Comparison of ENCODE assay signal across 10 mouse cellular contexts in genomic region chr5:125172831-125173615, GRCm38 (mm10). TPM values are rescaled to one million over a fixed set of nuclear protein-coding genes. Genes with fewer than 3 reads are reported as not detected.
DNase-seq lines count a peak whose midpoint lies in the region; ATAC-seq lines count a peak whose summit lies in the region.
"Had no signal": no experiment of that assay in that cellular context is flagged by ENCODE, and none has a peak within 500 bp of the region (broad histone marks: within the 10 kb centered on the region; RNA-seq: fewer than 3 reads in every experiment).

No protein-coding gene starts in this region.

- DNase-seq in kidney, adult 9 months = peak; percentile 64
- no peak for DNase-seq in kidney, postnatal 10 days
- DNase-seq in embryonic facial prominence, embryonic 11.5 days (ENCODE audit: low spot score) = no peak
- DNase-seq in layer of hippocampus, adult 9-11 months = no peak
- no peak for DNase-seq in layer of hippocampus, adult 18-20 months (ENCODE audit: low spot score in 2 of 2)
- no peak for DNase-seq in heart, postnatal 10 days

- H3K4me2 ChIP-seq in embryonic facial prominence, embryonic 11.5 days (ENCODE audit: low read depth, low read length) = no peak overlapping the region
- H3K4me2 ChIP-seq in hindbrain, embryonic 13.5 days = no peak overlapping the region
- H3K4me2 ChIP-seq in neural tube, embryonic 12.5 days (replicated peaks) = peak overlapping the region; percentile 35
- H3K4me2 ChIP-seq: embryonic facial prominence, embryonic 13.5 days had no signal

- WGBS in embryonic facial prominence, embryonic 11.5 days = 60% methylated on average over 12 of the region's 12 CpGs
- WGBS in hindbrain, embryonic 13.5 days = 36% methylated on average over 12 of the region's 12 CpGs
- WGBS in neural tube, embryonic 12.5 days = 46% methylated on average over 12 of the region's 12 CpGs

- intact Hi-C loops in heart, postnatal 10 days (cut with DNase I) = no loop called here

- H3K27ac ChIP-seq in embryonic facial prominence, embryonic 11.5 days (replicated peaks; ENCODE audit: low read depth, low read length) = peak overlapping the region; percentile 35; the same call in 1 of the 2 replicates
- peak overlapping the region; percentile 78 for H3K27ac ChIP-seq in hindbrain, embryonic 13.5 days
- peak overlapping the region; percentile 26; the same call in 1 of the 2 replicates for H3K27ac ChIP-seq in neural tube, embryonic 12.5 days

- H3K4me1 ChIP-seq in embryonic facial prominence, embryonic 11.5 days (ENCODE audit: control insufficient read depth, insufficient read depth, low read length) = no peaks in the 10 kb centered on the region; the same call in 1 of the 2 replicates
- peaks cover 96% of the 10 kb centered on the region for H3K4me1 ChIP-seq in hindbrain, embryonic 13.5 days (replicated peaks)
- H3K4me1 ChIP-seq in neural tube, embryonic 12.5 days = peaks cover 88% of the 10 kb centered on the region

- H3K9ac ChIP-seq in embryonic facial prominence, embryonic 11.5 days (replicated peaks; ENCODE audit: low read length) = no peak overlapping the region; the same call in 1 of the 2 replicates
- 0 out of 2 replicates have a peak overlapping the region, but pooled peaks have one; percentile 15 for H3K9ac ChIP-seq in hindbrain, embryonic 13.5 days
- H3K9ac ChIP-seq in neural tube, embryonic 12.5 days = no peak overlapping the region
- H3K9ac ChIP-seq: embryonic facial prominence, embryonic 13.5 days had no signal

- no peaks in the 10 kb centered on the region for H3K36me3 ChIP-seq in embryonic facial prominence, embryonic 11.5 days (replicated peaks; ENCODE audit: control insufficient read depth, insufficient read depth, low read depth, low read length)
- no peaks in the 10 kb centered on the region for H3K36me3 ChIP-seq in hindbrain, embryonic 13.5 days
- no peaks in the 10 kb centered on the region for H3K36me3 ChIP-seq in neural tube, embryonic 12.5 days
- H3K36me3 ChIP-seq: embryonic facial prominence, embryonic 13.5 days had no signal

- no peaks in the 10 kb centered on the region for H3K9me3 ChIP-seq in embryonic facial prominence, embryonic 11.5 days (replicated peaks; ENCODE audit: control insufficient read depth, low read length)
- H3K9me3 ChIP-seq in hindbrain, embryonic 13.5 days = no peaks in the 10 kb centered on the region
- H3K9me3 ChIP-seq in neural tube, embryonic 12.5 days = no peaks in the 10 kb centered on the region
- H3K9me3 ChIP-seq: embryonic facial prominence, embryonic 13.5 days; megakaryocyte, embryonic 14.5 days had no signal

- ATAC-seq in embryonic facial prominence, embryonic 11.5 days (replicated peaks; ENCODE audit: insufficient number of reproducible peaks, low FRiP score, low TSS enrichment, low read depth) = no peak; the same call in 1 of the 2 replicates
- no peak for ATAC-seq in hindbrain, embryonic 13.5 days (ENCODE audit: low FRiP score)
- peak; percentile 33; the same call in 1 of the 2 replicates for ATAC-seq in neural tube, embryonic 12.5 days (ENCODE audit: low FRiP score, low read depth)

- H3K27me3 ChIP-seq in embryonic facial prominence, embryonic 11.5 days (ENCODE audit: control insufficient read depth, insufficient read depth, low read length) = no peaks in the 10 kb centered on the region
- H3K27me3 ChIP-seq in hindbrain, embryonic 13.5 days = no peaks in the 10 kb centered on the region
- H3K27me3 ChIP-seq in neural tube, embryonic 12.5 days (replicated peaks) = no peaks in the 10 kb centered on the region
- H3K27me3 ChIP-seq: embryonic facial prominence, embryonic 13.5 days had no signal

- H3K4me3 ChIP-seq in embryonic facial prominence, embryonic 11.5 days (ENCODE audit: low read depth, low read length) = no peak overlapping the region
- H3K4me3 ChIP-seq in hindbrain, embryonic 13.5 days = no peak overlapping the region
- 0 out of 2 replicates have a peak overlapping the region, but pooled peaks have one; percentile 5 for H3K4me3 ChIP-seq in neural tube, embryonic 12.5 days
- H3K4me3 ChIP-seq: embryonic facial prominence, embryonic 13.5 days; megakaryocyte, embryonic 14.5 days had no signal

RNA-seq across cellular contexts. Expression of gene Ncor2, which starts 6.0 kb away (rescaled TPM):
- polyA plus RNA-seq in embryonic facial prominence, embryonic 11.5 days (2014; fragmentation: Nextera tagmentation; extraction: Ambion mirVana) = 12.4 and 15.0 TPM in 2 replicates
- polyA plus RNA-seq in hindbrain, embryonic 13.5 days (2015; fragmentation: Nextera tagmentation; extraction: Ambion mirVana) = 24.8 and 25.1 TPM in 2 replicates
- 36.0 and 36.9 TPM in 2 replicates for polyA plus RNA-seq in neural tube, embryonic 12.5 days (2016; fragmentation: Nextera tagmentation; extraction: Ambion mirVana)
- 100 to 1,000 TPM; 291 to 298 TPM for total RNA-seq in layer of hippocampus, adult 18-20 months (2021)
- total RNA-seq in heart, postnatal 10 days (2021) = 100 to 1,000 TPM; 112 to 125 TPM

Comparison
In these comparisons a context has a peak if more than half of its experiments do, and no peak if none do; other contexts are left out.
1. H3K27ac ChIP-seq: peak in every context shown above with its lines; median percentile 78 in hindbrain, embryonic 13.5 days; 35 in embryonic facial prominence, embryonic 11.5 days; 26 in neural tube, embryonic 12.5 days.